Mouse (Mus musculus) embryonic fibroblast, embryonic 13.5 days (primary cell): ENCODE measurements at regions not wholly inside any gene's neighbourhood (a gene's known extent, or its start where the extent isn't known, plus 50 kb on each side); places are given as distances from the start of the nearest gene placed in this dataset.

ENCODE experiments used
- CTCF ChIP-seq: IDR thresholded peaks from 2 replicates; pipeline ENCODE4 v1.5.1; 2011; ENCODE audit warnings: mild to moderate bottlenecking, control low read depth, low read length, moderate library complexity, borderline replicate concordance; ENCODE audit not compliant: insufficient read depth
- POLR2A ChIP-seq: IDR thresholded peaks from 2 replicates; pipeline ENCODE4 v1.6.1; 2011; ENCODE audit warnings: low read depth, mild to moderate bottlenecking, control low read depth, low read length, moderate library complexity

- TF ChIP-seq CTCF, result no peak
- no peak for TF ChIP-seq POLR2A
Measured at GRCm38 (mm10) chr4:54646459-54646858, 298.4 kb upstream of the Zfp462 start.
